Mouse (Mus musculus) neural tube, embryonic 12.5 days (tissue): Measurements from ENCODE around the gene Cd28. TPM values are rescaled to one million over a fixed set of nuclear protein-coding genes. Genes with fewer than 3 reads are reported as not detected.

Experiments
- ATAC-seq: fragments of 200-750 bp; cut with Nextera tagmentation; 2 replicates; pipeline ENCODE4 v1.8.0; 2017; ENCODE audit warnings: low read depth, mild to moderate bottlenecking, moderate TSS enrichment, moderate library complexity; ENCODE audit not compliant: low FRiP score
- H3K27ac ChIP-seq: fragments of 300-500 bp; sonication (generic); 2 replicates; pipeline ENCODE4 v1.5.1; 2016
- H3K27me3 ChIP-seq: fragments of 300-500 bp; sonication (generic); replicated peaks from 2 replicates; pipeline ENCODE4 v1.6.1; 2016; ENCODE audit warnings: mild to moderate bottlenecking
- H3K36me3 ChIP-seq: fragments of 300-500 bp; sonication (generic); 2 replicates; pipeline ENCODE4 v1.6.1; 2016; ENCODE audit warnings: mild to moderate bottlenecking
- H3K4me1 ChIP-seq: fragments of 300-500 bp; sonication (generic); 2 replicates; pipeline ENCODE4 v1.6.1; 2016
- H3K4me2 ChIP-seq: fragments of 300-500 bp; sonication (generic); replicated peaks from 2 replicates; pipeline ENCODE4 v1.6.1; 2016; ENCODE audit warnings: mild to moderate bottlenecking
- H3K4me3 ChIP-seq: fragments of 300-500 bp; sonication (generic); 2 replicates; pipeline ENCODE4 v1.5.1; 2016
- H3K9ac ChIP-seq: fragments of 300-500 bp; sonication (generic); 2 replicates; pipeline ENCODE4 v1.6.1; 2016; ENCODE audit warnings: mild to moderate bottlenecking
- H3K9me3 ChIP-seq: fragments of 300-500 bp; sonication (generic); 2 replicates; pipeline ENCODE4 v1.6.1; 2016; ENCODE audit warnings: mild to moderate bottlenecking
- WGBS: fragments of 180-500 bp; shearing (Covaris S2); methylation state at CpG from one replicate; pipeline ENCODE4 v1.1.7; 2016; 5-methylcytosine and 5-hydroxymethylcytosine counted together
- polyA plus RNA-seq: library from polyadenylated mRNA; unstranded; fragments of >200 nt; fragmentation: Nextera tagmentation; extraction: Ambion mirVana; gene quantifications from 2 replicates; pipeline ENCODE4 v1.2.1, GENCODE M21; 2016

Cd28 gene
- polyA plus RNA-seq, 1 experiment from 2014 or later, result 0.14 TPM

GRCm38 (mm10) chr1:60776906-60777305 lies 60.3 kb downstream of the Cd28 start:
- no peaks in the 10 kb centered on the region for H3K9me3 ChIP-seq
- no peak overlapping the region for H3K9ac ChIP-seq
- WGBS, result 94% methylated on average over 3 of the region's 3 CpGs
- H3K4me1 ChIP-seq, result peaks cover 4% of the 10 kb centered on the region; the same call in 1 of the 2 replicates
- H3K27ac ChIP-seq, result no peak overlapping the region
- H3K4me2 ChIP-seq, result no peak overlapping the region
- H3K4me3 ChIP-seq, result no peak overlapping the region
- H3K36me3 ChIP-seq, result no peaks in the 10 kb centered on the region
- H3K27me3 ChIP-seq, result no peaks in the 10 kb centered on the region
- ATAC-seq, result no peak

GRCm38 (mm10) chr1:60778465-60779115 lies 62.0 kb downstream of the Cd28 start:
- Histone ChIP-seq H3K27me3 (no peaks in the 10 kb centered on the region), H3K36me3 (no peaks in the 10 kb centered on the region), H3K4me3 (no peak overlapping the region), H3K9ac (no peak overlapping the region), H3K4me2 (no peak overlapping the region), H3K4me1 (peaks cover 4% of the 10 kb centered on the region; the same call in 1 of the 2 replicates), H3K27ac (no peak overlapping the region), H3K9me3 (no peaks in the 10 kb centered on the region)
- no peak for ATAC-seq
- WGBS, result 68% methylated on average over 8 of the region's 8 CpGs

GRCm38 (mm10) chr1:60779176-60779575 lies 62.6 kb downstream of the Cd28 start:
- no peaks in the 10 kb centered on the region for H3K36me3 ChIP-seq
- no peak overlapping the region for H3K27ac ChIP-seq
- H3K27me3 ChIP-seq, result no peaks in the 10 kb centered on the region
- no peak for ATAC-seq
- H3K4me3 ChIP-seq, result no peak overlapping the region
- H3K9me3 ChIP-seq, result no peaks in the 10 kb centered on the region
- H3K4me2 ChIP-seq, result no peak overlapping the region
- H3K4me1 ChIP-seq, result peaks cover 4% of the 10 kb centered on the region; the same call in 1 of the 2 replicates
- H3K9ac ChIP-seq, result no peak overlapping the region
- 85% methylated on average over 2 of the region's 2 CpGs for WGBS

GRCm38 (mm10) chr1:60781666-60782065 lies 65.1 kb downstream of the Cd28 start:
- H3K36me3 ChIP-seq, result no peaks in the 10 kb centered on the region
- H3K4me3 ChIP-seq, result no peak overlapping the region
- H3K27me3 ChIP-seq, result no peaks in the 10 kb centered on the region
- peaks cover 4% of the 10 kb centered on the region; the same call in 1 of the 2 replicates for H3K4me1 ChIP-seq
- 83% methylated on average over 4 of the region's 4 CpGs for WGBS
- no peak overlapping the region for H3K27ac ChIP-seq
- no peak for ATAC-seq
- H3K4me2 ChIP-seq, result no peak overlapping the region
- no peak overlapping the region for H3K9ac ChIP-seq
- no peaks in the 10 kb centered on the region for H3K9me3 ChIP-seq

- Histone ChIP-seq H3K27me3 (no peaks in the 10 kb centered on the region), H3K36me3 (no peaks in the 10 kb centered on the region), H3K4me2 (no peak overlapping the region), H3K4me1 (no peaks in the 10 kb centered on the region), H3K9ac (no peak overlapping the region), H3K9me3 (no peaks in the 10 kb centered on the region), H3K4me3 (no peak overlapping the region), H3K27ac (no peak overlapping the region)
- no peak for ATAC-seq
Measured at GRCm38 (mm10) chr1:60793717-60794116, 77.1 kb downstream of the Cd28 start.

GRCm38 (mm10) chr1:60795677-60796205 lies 79.1 kb downstream of the Cd28 start:
- H3K27me3 ChIP-seq, result no peaks in the 10 kb centered on the region
- ATAC-seq, result no peak
- H3K4me2 ChIP-seq, result no peak overlapping the region
- no peaks in the 10 kb centered on the region for H3K4me1 ChIP-seq
- no peaks in the 10 kb centered on the region for H3K36me3 ChIP-seq
- no peak overlapping the region for H3K27ac ChIP-seq
- H3K9ac ChIP-seq, result no peak overlapping the region
- WGBS, result 77% methylated on average over 3 of the region's 3 CpGs
- H3K9me3 ChIP-seq, result no peaks in the 10 kb centered on the region
- no peak overlapping the region for H3K4me3 ChIP-seq

GRCm38 (mm10) chr1:60799795-60800345 lies 83.3 kb downstream of the Cd28 start:
- no peak overlapping the region for H3K4me2 ChIP-seq
- no peaks in the 10 kb centered on the region for H3K4me1 ChIP-seq
- no peak overlapping the region for H3K9ac ChIP-seq
- H3K36me3 ChIP-seq, result no peaks in the 10 kb centered on the region
- ATAC-seq, result no peak
- H3K27me3 ChIP-seq, result no peaks in the 10 kb centered on the region
- no peaks in the 10 kb centered on the region for H3K9me3 ChIP-seq
- H3K27ac ChIP-seq, result no peak overlapping the region
- H3K4me3 ChIP-seq, result no peak overlapping the region
- WGBS, result 78% methylated on average over 1 of the region's 1 CpGs

GRCm38 (mm10) chr1:60801210-60801671 lies 84.6 kb downstream of the Cd28 start:
- Histone ChIP-seq H3K9ac (no peak overlapping the region), H3K4me3 (no peak overlapping the region), H3K9me3 (no peaks in the 10 kb centered on the region), H3K27me3 (no peaks in the 10 kb centered on the region), H3K36me3 (no peaks in the 10 kb centered on the region), H3K4me1 (no peaks in the 10 kb centered on the region), H3K27ac (no peak overlapping the region), H3K4me2 (no peak overlapping the region)
- 88% methylated on average over 4 of the region's 4 CpGs for WGBS
- no peak for ATAC-seq

- Histone ChIP-seq H3K36me3 (no peaks in the 10 kb centered on the region), H3K4me3 (no peak overlapping the region), H3K9ac (no peak overlapping the region), H3K27ac (no peak overlapping the region), H3K9me3 (no peaks in the 10 kb centered on the region), H3K27me3 (no peaks in the 10 kb centered on the region), H3K4me1 (no peaks in the 10 kb centered on the region), H3K4me2 (no peak overlapping the region)
- ATAC-seq, result no peak
- 92% methylated on average over 4 of the region's 4 CpGs for WGBS
Measured at GRCm38 (mm10) chr1:60803128-60803824, 86.7 kb downstream of the Cd28 start.

GRCm38 (mm10) chr1:60803825-60804696 lies 87.5 kb downstream of the Cd28 start:
- Histone ChIP-seq H3K27ac (no peak overlapping the region), H3K4me3 (no peak overlapping the region), H3K4me1 (no peaks in the 10 kb centered on the region), H3K27me3 (no peaks in the 10 kb centered on the region), H3K9me3 (no peaks in the 10 kb centered on the region), H3K4me2 (no peak overlapping the region), H3K36me3 (no peaks in the 10 kb centered on the region), H3K9ac (no peak overlapping the region)
- 94% methylated on average over 6 of the region's 6 CpGs for WGBS
- ATAC-seq, result no peak

GRCm38 (mm10) chr1:60805178-60805577 lies 88.6 kb downstream of the Cd28 start:
- Histone ChIP-seq H3K27me3 (no peaks in the 10 kb centered on the region), H3K9ac (no peak overlapping the region), H3K4me1 (no peaks in the 10 kb centered on the region), H3K27ac (no peak overlapping the region), H3K36me3 (no peaks in the 10 kb centered on the region), H3K4me2 (no peak overlapping the region), H3K4me3 (no peak overlapping the region), H3K9me3 (no peaks in the 10 kb centered on the region)
- WGBS, result 66% methylated on average over 1 of the region's 1 CpGs
- no peak for ATAC-seq

- H3K27ac ChIP-seq, result no peak overlapping the region
- 89% methylated on average over 1 of the region's 1 CpGs for WGBS
- H3K9ac ChIP-seq, result no peak overlapping the region
- no peaks in the 10 kb centered on the region for H3K9me3 ChIP-seq
- no peak for ATAC-seq
- H3K4me3 ChIP-seq, result no peak overlapping the region
- no peaks in the 10 kb centered on the region for H3K27me3 ChIP-seq
- H3K36me3 ChIP-seq, result no peaks in the 10 kb centered on the region
- no peak overlapping the region for H3K4me2 ChIP-seq
- H3K4me1 ChIP-seq, result no peaks in the 10 kb centered on the region
Measured at GRCm38 (mm10) chr1:60807748-60808147, 91.1 kb downstream of the Cd28 start.
